Mouse (Mus musculus) adrenal gland, postnatal 14 days (tissue): ENCODE data around the gene Kbtbd13. TPM values are rescaled to one million over a fixed set of nuclear protein-coding genes. Genes with fewer than 3 reads are reported as not detected.
"Not testable (repeated sequence)": the region's sequence is repeated elsewhere in the genome, so short reads cannot be mapped to it uniquely, and the experiment has no call there.

Experiments used
- DNase-seq: peaks from one replicate; pipeline ENCODE4 v3.0.0; 2021; ENCODE audit warnings: mixed read lengths
- total RNA-seq: library from RNA; stranded (reverse); gene quantifications from 2 replicates; pipeline ENCODE4 v1.2.3, GENCODE M21; 2021

Kbtbd13 gene
- total RNA-seq, 1 experiment from 2014 or later: 0.63 TPM

DNA sequence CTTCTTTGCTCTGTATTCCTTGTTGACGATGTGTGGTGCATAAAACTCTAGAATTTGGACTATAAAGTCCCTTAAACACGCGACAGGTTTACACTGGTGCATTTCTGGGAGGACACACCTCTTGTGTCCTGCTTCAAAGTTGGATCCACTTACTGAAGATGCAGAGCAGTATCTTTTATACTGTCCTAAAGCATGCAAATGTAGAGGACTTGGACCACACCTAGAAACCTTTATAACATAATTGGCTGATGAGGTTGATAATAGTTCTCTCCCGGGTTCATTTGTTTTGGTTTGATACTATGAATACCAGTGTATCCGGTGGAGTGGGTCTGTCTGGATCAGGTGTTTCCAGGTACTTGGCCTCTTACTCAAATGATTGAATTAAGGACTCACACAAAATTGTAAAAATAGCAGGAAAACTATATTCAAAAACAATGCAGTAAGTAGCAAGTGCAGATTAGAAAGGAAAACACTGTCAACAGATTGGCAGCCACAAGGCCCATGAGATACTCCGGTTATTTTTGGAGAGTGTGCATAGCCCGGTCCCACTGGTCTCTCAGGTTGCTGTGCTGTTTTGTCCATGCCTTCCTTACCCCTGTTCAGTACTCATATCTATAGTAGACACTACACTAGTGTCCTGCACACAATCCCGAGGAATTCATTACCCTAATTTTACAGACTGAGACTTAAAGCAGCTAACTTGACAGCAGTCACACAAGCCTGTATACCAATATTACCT is 44.2 kb downstream of the Kbtbd13 start:
- no peak for DNase-seq

DNA sequence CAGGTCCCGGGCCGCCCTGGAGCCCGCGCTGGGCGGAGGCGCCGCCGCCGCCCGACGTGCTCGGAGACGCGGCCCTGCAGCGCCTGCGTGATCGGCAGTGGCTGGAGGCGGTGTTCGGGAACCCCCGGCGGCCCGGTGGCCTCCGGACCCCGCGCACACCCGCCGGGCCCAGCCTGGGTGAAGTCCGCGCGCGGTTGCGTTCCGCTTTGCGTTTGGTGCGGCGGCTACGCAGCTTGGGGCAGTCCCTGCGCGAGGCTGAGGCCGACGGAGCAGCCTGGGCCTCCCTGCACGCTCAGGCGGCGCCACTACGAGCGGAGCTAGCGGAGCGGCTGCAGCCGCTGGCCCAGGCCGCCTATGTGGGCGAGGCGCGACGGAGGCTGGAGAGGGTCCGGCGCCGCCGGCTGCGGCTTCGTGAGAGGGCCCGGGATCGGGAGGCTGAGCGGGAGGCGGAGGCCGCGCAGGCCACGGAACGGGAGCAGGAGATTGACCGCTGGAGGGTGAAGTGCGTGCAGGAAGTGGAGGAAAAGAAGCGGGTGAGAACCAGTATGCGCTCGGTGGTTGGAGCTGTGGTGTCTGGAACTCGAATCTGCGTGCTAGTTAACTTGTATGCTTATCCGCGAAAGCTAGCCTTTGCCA is 44.9 kb downstream of the Kbtbd13 start:
- DNase-seq: peak; percentile 76

DNA sequence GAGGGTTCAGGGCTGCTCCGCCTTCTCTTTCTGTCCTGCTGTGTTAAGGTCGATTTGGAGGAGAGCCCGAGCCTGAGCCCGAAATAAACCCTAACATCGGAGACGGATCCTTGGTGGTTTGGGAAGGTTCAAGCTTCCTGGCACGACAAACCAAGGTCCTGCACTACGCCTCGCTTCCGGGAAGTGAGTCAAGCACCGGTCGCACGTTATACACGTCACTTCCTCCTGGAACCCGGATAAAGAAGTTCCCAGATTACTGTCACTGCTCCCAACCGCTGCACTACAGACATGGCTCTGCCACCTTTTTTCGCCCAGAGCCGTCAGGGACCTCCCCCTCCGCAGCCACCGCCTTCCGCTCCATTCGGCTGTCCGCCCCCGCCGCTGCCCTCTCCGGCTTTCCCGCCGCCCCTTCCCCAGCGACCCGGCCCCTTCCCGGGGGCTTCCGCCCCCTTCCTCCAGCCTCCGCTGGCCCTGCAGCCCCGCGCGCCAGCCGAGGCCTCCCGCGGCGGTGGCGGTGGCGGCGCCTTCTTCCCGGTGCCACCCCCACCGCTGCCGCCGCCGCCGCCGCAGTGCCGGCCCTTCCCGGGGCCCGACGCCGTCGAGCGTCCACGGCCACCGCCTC is 45.5 kb downstream of the Kbtbd13 start, which contains the start of gene Pdcd7:
Gene Pdcd7 (plus strand): TSS at position 251 of the 622 bp plus-strand sequence.
- peak; percentile 96 for DNase-seq

DNA sequence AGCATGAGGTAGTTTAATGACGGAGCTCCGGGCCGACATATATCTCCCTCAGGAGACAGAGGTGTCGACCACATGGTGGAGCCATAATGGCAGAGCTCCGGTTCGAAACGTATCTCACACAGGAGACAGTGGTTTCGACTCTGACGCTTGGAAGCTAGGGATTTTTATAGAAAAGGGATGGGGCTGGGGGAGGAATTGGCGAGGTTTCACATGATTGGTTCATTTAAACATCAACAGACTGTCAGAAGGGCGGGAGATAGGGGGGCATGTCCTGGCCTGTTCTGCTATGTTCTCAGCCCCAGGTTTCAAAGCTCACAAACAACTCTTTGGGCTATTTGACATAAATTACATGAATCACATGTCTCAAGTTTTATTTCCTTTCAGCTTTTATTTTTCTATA is 46.0 kb downstream of the Kbtbd13 start:
- DNase-seq: not testable (repeated sequence)

DNA sequence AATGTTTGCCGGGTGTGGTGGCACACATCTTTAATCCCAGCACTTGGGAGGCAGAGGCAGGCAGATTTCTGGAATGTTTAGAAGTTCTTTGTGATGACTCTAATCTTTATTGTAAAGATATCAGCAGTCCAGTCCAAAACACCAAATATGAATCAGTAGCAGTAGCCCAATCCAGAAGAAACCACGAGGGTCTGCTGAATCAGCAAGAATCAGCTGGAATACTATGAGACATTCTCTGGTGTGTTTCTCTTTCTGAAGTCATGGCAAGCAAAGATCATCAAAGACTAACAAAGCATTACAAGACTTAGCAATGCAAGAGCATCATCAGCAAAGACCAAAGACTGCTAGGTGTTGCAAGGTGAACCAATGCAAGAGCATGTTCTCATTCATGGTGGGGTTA is 51.0 kb downstream of the Kbtbd13 start:
- DNase-seq: no peak

DNA sequence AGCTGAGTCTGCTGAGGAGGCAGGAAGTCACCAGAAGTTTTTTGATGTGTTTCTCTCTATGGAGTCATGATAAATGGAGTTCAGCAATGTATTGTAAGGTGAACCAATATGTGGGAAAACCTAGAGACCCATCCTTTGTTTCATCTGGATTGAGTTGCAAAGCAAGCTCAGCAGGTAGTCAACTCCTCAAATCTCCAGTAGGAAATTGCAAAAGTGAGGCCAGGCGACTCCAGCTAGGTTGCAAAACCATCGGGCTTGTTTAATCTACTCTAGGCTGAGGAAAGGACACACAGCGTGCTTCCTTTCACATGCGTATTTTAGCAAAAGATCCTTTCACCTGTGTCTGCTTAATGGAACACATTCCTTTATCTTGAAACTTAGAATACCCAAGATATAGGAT is 52.3 kb downstream of the Kbtbd13 start:
- no peak for DNase-seq

Other genes with a start within 250 kb of the Kbtbd13 start
- gene Parp16, start 196.3 kb downstream of the Kbtbd13 start, total RNA-seq: 15.2 and 17.3 TPM in 2 replicates
- gene Cilp, start 126.5 kb downstream of the Kbtbd13 start, total RNA-seq: 5.1 and 5.6 TPM in 2 replicates
- gene Clpx, start 97.4 kb downstream of the Kbtbd13 start, total RNA-seq: 132 and 152 TPM in 2 replicates
- gene Pdcd7, start 45.5 kb downstream of the Kbtbd13 start, total RNA-seq: 15.0 and 18.8 TPM in 2 replicates
- gene Ubap1l, start 30.6 kb downstream of the Kbtbd13 start, total RNA-seq: 0.52 and 0.53 TPM in 2 replicates
- gene Rasl12, start 6.9 kb upstream of the Kbtbd13 start, total RNA-seq: 31.5 and 37.3 TPM in 2 replicates
- not detected in 2 replicates for gene Slc51b, start 31.3 kb upstream of the Kbtbd13 start, total RNA-seq
- gene Mtfmt, start 44.1 kb upstream of the Kbtbd13 start, total RNA-seq: 12.3 and 14.7 TPM in 2 replicates
- gene Spg21, start 69.3 kb upstream of the Kbtbd13 start, total RNA-seq: 45.6 and 46.1 TPM in 2 replicates
- 0.41 TPM in 1 of 2 replicates, not detected in the other for gene Ankdd1a, start 128.5 kb upstream of the Kbtbd13 start, total RNA-seq
- gene Plekho2, start 188.4 kb upstream of the Kbtbd13 start, total RNA-seq: 36.1 and 48.0 TPM in 2 replicates
- gene Pif1, start 195.5 kb upstream of the Kbtbd13 start, total RNA-seq: 1.7 and 2.9 TPM in 2 replicates
- 61.0 and 61.5 TPM in 2 replicates for gene Rbpms2, start 238.0 kb upstream of the Kbtbd13 start, total RNA-seq